In genomic region chr4:132524321-132524741, GRCm38 (mm10) we compare ENCODE assay signal across 11 mouse cellular contexts. TPM values are rescaled to one million over a fixed set of nuclear protein-coding genes. Genes with fewer than 3 reads are reported as not detected.
DNase-seq lines count a peak whose midpoint lies in the region; ATAC-seq and TF ChIP-seq lines count a peak whose summit lies in the region.
"Had no signal": no experiment of that assay in that cellular context is flagged by ENCODE, and none has a peak within 500 bp of the region (broad histone marks: within the 10 kb centered on the region; RNA-seq: fewer than 3 reads in every experiment).

No protein-coding gene starts in this region.

- TF ChIP-seq CTCF in hindbrain, postnatal 0 days (IDR thresholded peaks at IDR 0.05; ENCODE audit: low read depth): no peak
- TF ChIP-seq CTCF in E14TG2a.4 (conservative IDR thresholded peaks at IDR 0.05; ENCODE audit: low read length): no peak

- no peak overlapping the region for H3K4me3 ChIP-seq in hindbrain, embryonic 13.5 days
- no peak overlapping the region for H3K4me3 ChIP-seq in hindbrain, postnatal 0 days (ENCODE audit: low read length)
- peak overlapping the region; percentile 67 for H3K4me3 ChIP-seq in E14TG2a.4 (replicated peaks; ENCODE audit: low read length)
- H3K4me3 ChIP-seq in limb, embryonic 10.5 days: no peak overlapping the region

- peak overlapping the region; percentile 13; the same call in 1 of the 2 replicates for H3K9ac ChIP-seq in hindbrain, embryonic 13.5 days
- no peak overlapping the region for H3K9ac ChIP-seq in hindbrain, postnatal 0 days (replicated peaks; ENCODE audit: low read length)

- no peak for ATAC-seq in hindbrain, embryonic 13.5 days (ENCODE audit: low FRiP score)
- no peak for ATAC-seq in hindbrain, postnatal 0 days

- 20% methylated on average over 11 of the region's 11 CpGs for WGBS in hindbrain, embryonic 13.5 days
- 19% methylated on average over 11 of the region's 11 CpGs for WGBS in hindbrain, postnatal 0 days
- WGBS in limb, embryonic 10.5 days: 29% methylated on average over 11 of the region's 11 CpGs

- no peaks in the 10 kb centered on the region for H3K27me3 ChIP-seq in hindbrain, embryonic 13.5 days
- no peaks in the 10 kb centered on the region for H3K27me3 ChIP-seq in hindbrain, postnatal 0 days (ENCODE audit: insufficient read depth, low read length)
- H3K27me3 ChIP-seq in E14TG2a.4 (ENCODE audit: insufficient read depth, low read length): no peaks in the 10 kb centered on the region
- no peaks in the 10 kb centered on the region for H3K27me3 ChIP-seq in limb, embryonic 10.5 days (ENCODE audit: low read depth, poor library complexity, severe bottlenecking)

- no peak overlapping the region for H3K4me2 ChIP-seq in hindbrain, embryonic 13.5 days
- H3K4me2 ChIP-seq in hindbrain, postnatal 0 days (ENCODE audit: low read depth, low read length): no peak overlapping the region

- H3K4me1 ChIP-seq in hindbrain, embryonic 13.5 days (replicated peaks): no peaks in the 10 kb centered on the region
- H3K4me1 ChIP-seq in hindbrain, postnatal 0 days (ENCODE audit: insufficient read depth, low read length): no peaks in the 10 kb centered on the region
- peaks cover 59% of the 10 kb centered on the region for H3K4me1 ChIP-seq in E14TG2a.4 (replicated peaks; ENCODE audit: low read depth, low read length)
- H3K4me1 ChIP-seq in limb, embryonic 10.5 days: 0 out of 2 replicates have a peak, but pooled peaks cover 4% of the 10 kb centered on the region

- H3K27ac ChIP-seq in hindbrain, embryonic 13.5 days: no peak overlapping the region
- H3K27ac ChIP-seq in hindbrain, postnatal 0 days: no peak overlapping the region
- peak overlapping the region; percentile 5 for H3K27ac ChIP-seq in limb, embryonic 10.5 days

- DNase-seq in hindbrain, postnatal 0 days (ENCODE audit: low spot score): no peak
- peak; percentile 87 for DNase-seq in ES-CJ7 (ENCODE audit: low read depth, low spot score)
- no peak for DNase-seq in limb, embryonic 10.5 days (ENCODE audit: low spot score)
- no peak for DNase-seq in spleen, postnatal 4 days (ENCODE audit: low spot score in 2 of 2)
- no peak for DNase-seq in T-cell, adult 2 months (ENCODE audit: low spot score)
- no peak for DNase-seq in ovary, postnatal 36 days (ENCODE audit: low spot score)
- DNase-seq: cerebellum, adult 9-11 months; gastrocnemius, postnatal 36 days; kidney, adult 9 months had no signal

- no peaks in the 10 kb centered on the region for H3K9me3 ChIP-seq in hindbrain, embryonic 13.5 days
- no peaks in the 10 kb centered on the region for H3K9me3 ChIP-seq in hindbrain, postnatal 0 days (ENCODE audit: low read length)
- H3K9me3 ChIP-seq in E14TG2a.4 (ENCODE audit: low read length): no peaks in the 10 kb centered on the region
- H3K9me3 ChIP-seq in limb, embryonic 10.5 days (replicated peaks): no peaks in the 10 kb centered on the region

- peaks cover under 1% of the 10 kb centered on the region for H3K36me3 ChIP-seq in hindbrain, embryonic 13.5 days
- no peaks in the 10 kb centered on the region for H3K36me3 ChIP-seq in hindbrain, postnatal 0 days (ENCODE audit: insufficient read depth, low read length)
- peaks cover 13% of the 10 kb centered on the region for H3K36me3 ChIP-seq in E14TG2a.4 (ENCODE audit: insufficient read depth, low read length)
- peaks cover 7% of the 10 kb centered on the region for H3K36me3 ChIP-seq in limb, embryonic 10.5 days

RNA-seq across cellular contexts. Expression of gene Atpif1, which starts 9.1 kb away (rescaled TPM):
- 1,428 and 1,433 TPM in 2 replicates for polyA plus RNA-seq in hindbrain, embryonic 13.5 days (2015; fragmentation: Nextera tagmentation; extraction: Ambion mirVana)
- 341 and 518 TPM in 2 replicates for total RNA-seq in hindbrain, postnatal 0 days (2014; rRNA removed)
- polyA plus RNA-seq in hindbrain, postnatal 0 days (2015; fragmentation: Nextera tagmentation; extraction: Ambion mirVana): 1,637 and 1,748 TPM in 2 replicates
- polyA plus RNA-seq in limb, embryonic 10.5 days (2016; fragmentation: Nextera tagmentation; extraction: Ambion mirVana): 1,005 and 1,007 TPM in 2 replicates

RNA-seq across cellular contexts. Expression of gene Dnajc8, which starts 11.0 kb away (rescaled TPM):
- polyA plus RNA-seq in hindbrain, embryonic 13.5 days (2015; fragmentation: Nextera tagmentation; extraction: Ambion mirVana): 154 and 156 TPM in 2 replicates
- 64.6 and 95.5 TPM in 2 replicates for total RNA-seq in hindbrain, postnatal 0 days (2014; rRNA removed)
- polyA plus RNA-seq in hindbrain, postnatal 0 days (2015; fragmentation: Nextera tagmentation; extraction: Ambion mirVana): 142 and 162 TPM in 2 replicates
- 213 and 229 TPM in 2 replicates for polyA plus RNA-seq in limb, embryonic 10.5 days (2016; fragmentation: Nextera tagmentation; extraction: Ambion mirVana)

RNA-seq across cellular contexts. Expression of gene Sesn2, which starts 14.0 kb away (rescaled TPM):
- 6.6 and 8.1 TPM in 2 replicates for polyA plus RNA-seq in hindbrain, embryonic 13.5 days (2015; fragmentation: Nextera tagmentation; extraction: Ambion mirVana)
- 22.8 and 25.7 TPM in 2 replicates for total RNA-seq in hindbrain, postnatal 0 days (2014; rRNA removed)
- polyA plus RNA-seq in hindbrain, postnatal 0 days (2015; fragmentation: Nextera tagmentation; extraction: Ambion mirVana): 18.3 and 19.9 TPM in 2 replicates
- 10.9 and 11.7 TPM in 2 replicates for polyA plus RNA-seq in limb, embryonic 10.5 days (2016; fragmentation: Nextera tagmentation; extraction: Ambion mirVana)

RNA-seq across cellular contexts. Expression of gene Ptafr, which starts 39.5 kb away (rescaled TPM):
- 0.82 and 0.83 TPM in 2 replicates for polyA plus RNA-seq in hindbrain, embryonic 13.5 days (2015; fragmentation: Nextera tagmentation; extraction: Ambion mirVana)
- 0.32 and 0.63 TPM in 2 replicates for total RNA-seq in hindbrain, postnatal 0 days (2014; rRNA removed)
- 0.61 and 0.64 TPM in 2 replicates for polyA plus RNA-seq in hindbrain, postnatal 0 days (2015; fragmentation: Nextera tagmentation; extraction: Ambion mirVana)
- polyA plus RNA-seq in limb, embryonic 10.5 days (2016; fragmentation: Nextera tagmentation; extraction: Ambion mirVana): 0.20 and 0.25 TPM in 2 replicates
